In the genomic region with DNA sequence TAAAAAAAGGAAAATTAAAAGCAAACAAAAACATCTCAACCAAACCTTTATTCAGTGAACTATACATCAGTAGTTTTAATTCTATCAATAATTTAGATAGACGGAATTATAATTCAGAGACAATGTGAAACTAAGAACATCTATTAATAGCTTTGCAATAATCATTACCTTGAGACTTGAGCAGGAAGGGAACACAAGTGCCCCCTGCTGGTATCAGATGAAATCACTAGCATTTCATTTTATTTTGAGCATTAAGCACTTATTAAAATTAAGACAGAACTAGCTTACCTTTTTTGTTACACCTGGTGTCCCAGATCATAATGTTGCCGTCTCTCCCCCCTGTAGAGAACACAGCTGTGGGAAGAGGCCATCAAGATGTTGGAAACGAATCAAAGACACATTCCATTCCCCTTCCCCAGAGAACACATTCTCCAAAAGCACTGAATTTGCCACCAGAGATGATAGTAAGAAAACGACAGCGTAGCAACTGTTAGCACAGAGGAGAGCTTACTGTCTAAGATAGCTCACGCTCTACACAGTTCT, we compare ENCODE assay signal across 9 mouse cellular contexts. TPM values are rescaled to one million over a fixed set of nuclear protein-coding genes. Genes with fewer than 3 reads are reported as not detected.
DNase-seq lines count a peak whose midpoint lies in the region; ATAC-seq lines count a peak whose summit lies in the region.
"Had no signal": no experiment of that assay in that cellular context is flagged by ENCODE, and none has a peak within 500 bp of the region (broad histone marks: within the 10 kb centered on the region; RNA-seq: fewer than 3 reads in every experiment).

No protein-coding gene starts in this region.

- H3K27me3 ChIP-seq in hindbrain, embryonic 11.5 days (ENCODE audit: control insufficient read depth, insufficient read depth, low read length), result no peaks in the 10 kb centered on the region
- no peaks in the 10 kb centered on the region for H3K27me3 ChIP-seq in hindbrain, embryonic 13.5 days
- no peaks in the 10 kb centered on the region for H3K27me3 ChIP-seq in splenic B cell, adult 2 months (ENCODE audit: control insufficient read depth, insufficient read depth, low read length, poor library complexity, severe bottlenecking)

- intact Hi-C loops in left cerebral cortex, postnatal 4 days (cut with DNase I), result loop anchor here (10.0 kb wide), 1 partner anchor 198 kb away; no protein-coding TSS in a partner anchor

- no peak overlapping the region for H3K9ac ChIP-seq in hindbrain, embryonic 11.5 days (ENCODE audit: low read depth, low read length)
- no peak overlapping the region for H3K9ac ChIP-seq in hindbrain, embryonic 13.5 days

- H3K27ac ChIP-seq in hindbrain, embryonic 11.5 days (ENCODE audit: low read depth, low read length), result no peak overlapping the region
- H3K27ac ChIP-seq in hindbrain, embryonic 13.5 days, result no peak overlapping the region

- peak; percentile 58 for DNase-seq in hindbrain, embryonic 11.5 days (ENCODE audit: low spot score)
- DNase-seq in thymus, postnatal 0 days (ENCODE audit: low spot score), result peak; percentile 46
- DNase-seq in thymus, postnatal 36 days, result no peak
- peak; percentile 20 for DNase-seq in cerebellum, adult 9-11 months
- peak; percentile 45 for DNase-seq in kidney, postnatal 10 days
- peak; percentile 76 for DNase-seq in splenic B cell, adult 2 months (ENCODE audit: low read depth, low spot score)
- DNase-seq in left cerebral cortex, postnatal 4 days, result no peak

- no peaks in the 10 kb centered on the region for H3K36me3 ChIP-seq in hindbrain, embryonic 11.5 days (ENCODE audit: control insufficient read depth, insufficient read depth, low read length)
- H3K36me3 ChIP-seq in hindbrain, embryonic 13.5 days, result no peaks in the 10 kb centered on the region
- no peaks in the 10 kb centered on the region for H3K36me3 ChIP-seq in splenic B cell, adult 2 months (ENCODE audit: control insufficient read depth, insufficient read depth, low read length, poor library complexity, severe bottlenecking)

- WGBS in hindbrain, embryonic 11.5 days, result 78% methylated on average over 6 of the region's 6 CpGs
- 75% methylated on average over 6 of the region's 6 CpGs for WGBS in hindbrain, embryonic 13.5 days

- no peak overlapping the region for H3K4me2 ChIP-seq in hindbrain, embryonic 11.5 days (replicated peaks; ENCODE audit: low read depth, low read length)
- no peak overlapping the region for H3K4me2 ChIP-seq in hindbrain, embryonic 13.5 days

- ATAC-seq in hindbrain, embryonic 11.5 days (ENCODE audit: low FRiP score), result no peak
- no peak for ATAC-seq in hindbrain, embryonic 13.5 days (ENCODE audit: low FRiP score)

- H3K4me1 ChIP-seq in hindbrain, embryonic 11.5 days (replicated peaks; ENCODE audit: control insufficient read depth, insufficient read depth, low read length), result no peaks in the 10 kb centered on the region
- no peaks in the 10 kb centered on the region for H3K4me1 ChIP-seq in hindbrain, embryonic 13.5 days (replicated peaks)

- no peak overlapping the region for H3K4me3 ChIP-seq in hindbrain, embryonic 11.5 days (ENCODE audit: low read depth, low read length)
- no peak overlapping the region for H3K4me3 ChIP-seq in hindbrain, embryonic 13.5 days
- H3K4me3 ChIP-seq: myocyte had no signal

- no peaks in the 10 kb centered on the region for H3K9me3 ChIP-seq in hindbrain, embryonic 11.5 days (ENCODE audit: control insufficient read depth, low read length)
- H3K9me3 ChIP-seq in hindbrain, embryonic 13.5 days, result no peaks in the 10 kb centered on the region

RNA-seq across cellular contexts. Expression of a gene that starts 12.4 kb away (rescaled TPM):
- polyA plus RNA-seq in hindbrain, embryonic 11.5 days (2014; fragmentation: Nextera tagmentation; extraction: Ambion mirVana), result 53.4 and 53.6 TPM in 2 replicates
- polyA plus RNA-seq in hindbrain, embryonic 13.5 days (2015; fragmentation: Nextera tagmentation; extraction: Ambion mirVana), result 11.4 TPM in 2 replicates
- polyA plus RNA-seq in thymus, postnatal 0 days (2015; fragmentation: Nextera tagmentation; extraction: Ambion mirVana), result 36.8 and 38.8 TPM in 2 replicates
- 1 to 10 TPM; 4.2 to 4.9 TPM for total RNA-seq in left cerebral cortex, postnatal 4 days (2021)

RNA-seq across cellular contexts. Expression of a gene that starts 12.5 kb away (rescaled TPM):
- 50.0 and 50.2 TPM in 2 replicates for polyA plus RNA-seq in hindbrain, embryonic 11.5 days (2014; fragmentation: Nextera tagmentation; extraction: Ambion mirVana)
- 44.0 and 48.2 TPM in 2 replicates for polyA plus RNA-seq in hindbrain, embryonic 13.5 days (2015; fragmentation: Nextera tagmentation; extraction: Ambion mirVana)
- 43.6 and 45.2 TPM in 2 replicates for polyA plus RNA-seq in thymus, postnatal 0 days (2015; fragmentation: Nextera tagmentation; extraction: Ambion mirVana)
- total RNA-seq in left cerebral cortex, postnatal 4 days (2021), result 10 to 100 TPM; 38.6 to 39.5 TPM

Comparison
In these comparisons a context has a peak if more than half of its experiments do, and no peak if none do; other contexts are left out.
1. DNase-seq: peak in hindbrain, embryonic 11.5 days (single experiment), thymus, postnatal 0 days (single experiment), cerebellum, adult 9-11 months (single experiment), kidney, postnatal 10 days (single experiment) and splenic B cell, adult 2 months (single experiment); none in thymus, postnatal 36 days (0 of 2) and left cerebral cortex, postnatal 4 days (single experiment).